Mouse (Mus musculus) hindbrain, embryonic 11.5 days (tissue): ENCODE results near the gene Peli2. TPM values are rescaled to one million over a fixed set of nuclear protein-coding genes. Genes with fewer than 3 reads are reported as not detected.

Experiments
- ATAC-seq: fragments of 200-750 bp; cut with Nextera tagmentation; 2 replicates; pipeline ENCODE4 v1.8.0; 2017; ENCODE audit warnings: mild to moderate bottlenecking, moderate TSS enrichment, moderate library complexity; ENCODE audit not compliant: low FRiP score
- DNase-seq: peaks from one replicate; pipeline ENCODE4 v3.0.0-alpha.2; 2015; ENCODE audit warnings: low spot score
- H3K27ac ChIP-seq: fragments of 300-500 bp; sonication (generic); 2 replicates; pipeline ENCODE4 v1.5.1; 2014; ENCODE audit warnings: mild to moderate bottlenecking, low read depth, low read length
- H3K27me3 ChIP-seq: fragments of 300-500 bp; sonication (generic); 2 replicates; pipeline ENCODE4 v1.6.1; 2014; ENCODE audit warnings: mild to moderate bottlenecking, low read length, moderate library complexity, mixed read lengths; ENCODE audit not compliant: control insufficient read depth, insufficient read depth
- H3K36me3 ChIP-seq: fragments of 300-500 bp; sonication (generic); 2 replicates; pipeline ENCODE4 v1.6.1; 2014; ENCODE audit warnings: mild to moderate bottlenecking, low read length, moderate library complexity, mixed read lengths; ENCODE audit not compliant: control insufficient read depth, insufficient read depth
- H3K4me1 ChIP-seq: fragments of 300-500 bp; sonication (generic); replicated peaks from 2 replicates; pipeline ENCODE4 v1.6.1; 2014; ENCODE audit warnings: low read length, mixed read lengths; ENCODE audit not compliant: control insufficient read depth, insufficient read depth
- H3K4me2 ChIP-seq: fragments of 300-500 bp; sonication (generic); replicated peaks from 2 replicates; pipeline ENCODE4 v1.6.1; 2014; ENCODE audit warnings: mild to moderate bottlenecking, low read depth, low read length
- H3K4me3 ChIP-seq: fragments of 300-500 bp; sonication (generic); 2 replicates; pipeline ENCODE4 v1.5.1; 2014; ENCODE audit warnings: low read depth, low read length
- H3K9ac ChIP-seq: fragments of 300-500 bp; sonication (generic); 2 replicates; pipeline ENCODE4 v1.6.1; 2014; ENCODE audit warnings: low read depth, low read length
- H3K9me3 ChIP-seq: fragments of 300-500 bp; sonication (generic); 2 replicates; pipeline ENCODE4 v1.6.1; 2016; ENCODE audit warnings: low read length; ENCODE audit not compliant: control insufficient read depth
- WGBS: fragments of 180-500 bp; shearing (Covaris S2); extraction: QIAGEN DNeasy Blood & Tissue Kit; methylation state at CpG from one replicate; pipeline ENCODE4 v1.1.7; 2014; 5-methylcytosine and 5-hydroxymethylcytosine counted together
- polyA plus RNA-seq: library from polyadenylated mRNA; unstranded; fragments of >200 nt; fragmentation: Nextera tagmentation; extraction: Ambion mirVana; gene quantifications from 2 replicates; pipeline ENCODE4 v1.2.1, GENCODE M21; 2014

Peli2 gene
- polyA plus RNA-seq, 1 experiment from 2014 or later: 17.3 TPM

GRCm38 (mm10) chr14:48151554-48151953 lies 30.9 kb downstream of the Peli2 start:
- H3K9ac ChIP-seq: no peak overlapping the region
- DNase-seq: no peak
- no peak overlapping the region for H3K27ac ChIP-seq
- H3K4me1 ChIP-seq: no peaks in the 10 kb centered on the region
- 79% methylated on average over 2 of the region's 2 CpGs for WGBS
- no peak overlapping the region for H3K4me2 ChIP-seq
- H3K27me3 ChIP-seq: no peaks in the 10 kb centered on the region
- no peak overlapping the region for H3K4me3 ChIP-seq
- no peaks in the 10 kb centered on the region for H3K36me3 ChIP-seq
- ATAC-seq: no peak
- no peaks in the 10 kb centered on the region for H3K9me3 ChIP-seq

- Histone ChIP-seq H3K9me3 (no peaks in the 10 kb centered on the region), H3K27ac (no peak overlapping the region), H3K4me3 (no peak overlapping the region), H3K27me3 (no peaks in the 10 kb centered on the region), H3K4me1 (no peaks in the 10 kb centered on the region), H3K9ac (no peak overlapping the region), H3K36me3 (no peaks in the 10 kb centered on the region), H3K4me2 (no peak overlapping the region)
- no peak for ATAC-seq
- 82% methylated on average over 2 of the region's 2 CpGs for WGBS
- DNase-seq: no peak
Measured at GRCm38 (mm10) chr14:48153064-48153463, 32.4 kb downstream of the Peli2 start.

- no peaks in the 10 kb centered on the region for H3K27me3 ChIP-seq
- no peak overlapping the region for H3K4me2 ChIP-seq
- no peak for DNase-seq
- H3K27ac ChIP-seq: no peak overlapping the region
- no peaks in the 10 kb centered on the region for H3K36me3 ChIP-seq
- 93% methylated on average over 5 of the region's 5 CpGs for WGBS
- no peak overlapping the region for H3K9ac ChIP-seq
- no peaks in the 10 kb centered on the region for H3K4me1 ChIP-seq
- H3K9me3 ChIP-seq: no peaks in the 10 kb centered on the region
- H3K4me3 ChIP-seq: no peak overlapping the region
- ATAC-seq: no peak
Measured at GRCm38 (mm10) chr14:48153865-48154511, 33.4 kb downstream of the Peli2 start.

GRCm38 (mm10) chr14:48154641-48155040 lies 34.0 kb downstream of the Peli2 start:
- DNase-seq (no peak), ATAC-seq (no peak)
- Histone ChIP-seq H3K9ac (no peak overlapping the region), H3K4me2 (no peak overlapping the region), H3K4me1 (no peaks in the 10 kb centered on the region), H3K27ac (no peak overlapping the region), H3K4me3 (no peak overlapping the region), H3K27me3 (no peaks in the 10 kb centered on the region), H3K9me3 (no peaks in the 10 kb centered on the region), H3K36me3 (no peaks in the 10 kb centered on the region)
- WGBS: 79% methylated on average over 8 of the region's 8 CpGs

- Histone ChIP-seq H3K27ac (no peak overlapping the region), H3K4me1 (no peaks in the 10 kb centered on the region), H3K4me3 (no peak overlapping the region), H3K27me3 (no peaks in the 10 kb centered on the region), H3K36me3 (no peaks in the 10 kb centered on the region), H3K9ac (no peak overlapping the region), H3K4me2 (no peak overlapping the region), H3K9me3 (no peaks in the 10 kb centered on the region)
- 85% methylated on average over 13 of the region's 13 CpGs for WGBS
- no peak for ATAC-seq
- DNase-seq: no peak
Measured at GRCm38 (mm10) chr14:48155153-48155552, 34.5 kb downstream of the Peli2 start.

GRCm38 (mm10) chr14:48157085-48157484 lies 36.5 kb downstream of the Peli2 start:
- Histone ChIP-seq H3K27me3 (no peaks in the 10 kb centered on the region), H3K9me3 (no peaks in the 10 kb centered on the region), H3K4me1 (no peaks in the 10 kb centered on the region), H3K9ac (no peak overlapping the region), H3K4me2 (no peak overlapping the region), H3K36me3 (no peaks in the 10 kb centered on the region), H3K4me3 (no peak overlapping the region), H3K27ac (no peak overlapping the region)
- no peak for DNase-seq
- ATAC-seq: no peak
- WGBS: 88% methylated on average over 3 of the region's 3 CpGs

GRCm38 (mm10) chr14:48157835-48158234 lies 37.2 kb downstream of the Peli2 start:
- ATAC-seq: no peak
- Histone ChIP-seq H3K36me3 (no peaks in the 10 kb centered on the region), H3K4me1 (0 out of 2 replicates have a peak, but pooled peaks cover under 1% of the 10 kb centered on the region), H3K9me3 (no peaks in the 10 kb centered on the region), H3K4me2 (no peak overlapping the region), H3K4me3 (no peak overlapping the region), H3K9ac (no peak overlapping the region), H3K27me3 (no peaks in the 10 kb centered on the region), H3K27ac (no peak overlapping the region)
- no peak for DNase-seq
- WGBS: 95% methylated on average over 8 of the region's 8 CpGs

GRCm38 (mm10) chr14:48159401-48159800 lies 38.8 kb downstream of the Peli2 start:
- H3K36me3 ChIP-seq: no peaks in the 10 kb centered on the region
- H3K9ac ChIP-seq: no peak overlapping the region
- no peak overlapping the region for H3K4me2 ChIP-seq
- ATAC-seq: 0 out of 2 replicates have a peak, but pooled peaks have one; percentile 38
- 0 out of 2 replicates have a peak, but pooled peaks cover 2% of the 10 kb centered on the region for H3K4me1 ChIP-seq
- WGBS: 40% methylated on average over 3 of the region's 3 CpGs
- DNase-seq: no peak
- H3K4me3 ChIP-seq: no peak overlapping the region
- H3K9me3 ChIP-seq: no peaks in the 10 kb centered on the region
- H3K27me3 ChIP-seq: no peaks in the 10 kb centered on the region
- no peak overlapping the region for H3K27ac ChIP-seq

- H3K4me1 ChIP-seq: 0 out of 2 replicates have a peak, but pooled peaks cover 2% of the 10 kb centered on the region
- H3K9me3 ChIP-seq: no peaks in the 10 kb centered on the region
- WGBS: 85% methylated on average over 14 of the region's 14 CpGs
- no peaks in the 10 kb centered on the region for H3K36me3 ChIP-seq
- no peak for DNase-seq
- no peak overlapping the region for H3K4me2 ChIP-seq
- no peak overlapping the region for H3K27ac ChIP-seq
- no peak overlapping the region for H3K4me3 ChIP-seq
- H3K27me3 ChIP-seq: no peaks in the 10 kb centered on the region
- no peak overlapping the region for H3K9ac ChIP-seq
- ATAC-seq: no peak
Measured at GRCm38 (mm10) chr14:48162446-48162845, 41.8 kb downstream of the Peli2 start.
